Mouse (Mus musculus) hindbrain, postnatal 0 days (tissue): ENCODE measurements around the gene Gcnt3. TPM values are rescaled to one million over a fixed set of nuclear protein-coding genes. Genes with fewer than 3 reads are reported as not detected.

Experiments used
- ATAC-seq: fragments of 200-750 bp; cut with Nextera tagmentation; 2 replicates; pipeline ENCODE4 v1.8.0; 2017; ENCODE audit warnings: mild to moderate bottlenecking, moderate TSS enrichment, moderate library complexity
- DNase-seq: peaks from one replicate; pipeline ENCODE4 v3.0.0-alpha.2; 2015; ENCODE audit warnings: low spot score
- H3K27ac ChIP-seq: fragments of 300-500 bp; sonication (generic); 2 replicates; pipeline ENCODE4 v1.5.1; 2014; ENCODE audit warnings: mild to moderate bottlenecking
- H3K27me3 ChIP-seq: fragments of 300-500 bp; sonication (generic); 2 replicates; pipeline ENCODE4 v1.6.1; 2014; ENCODE audit warnings: low read length, mixed read lengths; ENCODE audit not compliant: insufficient read depth
- H3K36me3 ChIP-seq: fragments of 300-500 bp; sonication (generic); 2 replicates; pipeline ENCODE4 v1.6.1; 2014; ENCODE audit warnings: low read length, mixed read lengths; ENCODE audit not compliant: insufficient read depth
- H3K4me1 ChIP-seq: fragments of 300-500 bp; sonication (generic); 2 replicates; pipeline ENCODE4 v1.6.1; 2014; ENCODE audit warnings: antibody characterized with exemption, low read length, mixed read lengths; ENCODE audit not compliant: insufficient read depth
- H3K4me2 ChIP-seq: fragments of 300-500 bp; sonication (generic); 2 replicates; pipeline ENCODE4 v1.6.1; 2014; ENCODE audit warnings: low read depth, mild to moderate bottlenecking, low read length, moderate library complexity, mixed read lengths
- H3K4me3 ChIP-seq: fragments of 300-500 bp; sonication (generic); 2 replicates; pipeline ENCODE4 v1.5.1; 2014; ENCODE audit warnings: low read length
- H3K9ac ChIP-seq: fragments of 300-500 bp; sonication (generic); replicated peaks from 2 replicates; pipeline ENCODE4 v1.6.1; 2014; ENCODE audit warnings: mild to moderate bottlenecking, low read length, moderate library complexity, mixed read lengths
- H3K9me3 ChIP-seq: fragments of 300-500 bp; sonication (generic); 2 replicates; pipeline ENCODE4 v1.6.1; 2016; ENCODE audit warnings: low read length, mixed read lengths
- CTCF ChIP-seq: IDR thresholded peaks from 2 replicates; pipeline ENCODE4 v1.5.1; 2016; ENCODE audit warnings: antibody characterized with exemption, control low read depth, low read depth
- WGBS: fragments of 180-500 bp; shearing (Covaris S2); extraction: QIAGEN DNeasy Blood & Tissue Kit; methylation state at CpG from one replicate; pipeline ENCODE4 v1.1.7; 2014; 5-methylcytosine and 5-hydroxymethylcytosine counted together
- polyA plus RNA-seq: library from polyadenylated mRNA; unstranded; fragments of >200 nt; fragmentation: Nextera tagmentation; extraction: Ambion mirVana; gene quantifications from 2 replicates; pipeline ENCODE4 v1.2.1, GENCODE M21; 2015
- total RNA-seq: library from RNA; depleted of rRNA; stranded (reverse); fragments of >200 nt; gene quantifications from 2 replicates; pipeline ENCODE4 v1.2.3, GENCODE M21; 2014

Gcnt3 gene
- total and polyA plus RNA-seq, 2 experiments from 2014 or later = 0.03 TPM; not detected in 1

- ATAC-seq (no peak), DNase-seq (no peak)
- H3K27ac ChIP-seq = no peak overlapping the region
- no peak overlapping the region for H3K4me2 ChIP-seq
- no peak for TF ChIP-seq CTCF
- no peak overlapping the region for H3K9ac ChIP-seq
- H3K4me1 ChIP-seq = 0 out of 2 replicates have a peak, but pooled peaks cover 5% of the 10 kb centered on the region
- H3K4me3 ChIP-seq = no peak overlapping the region
- H3K9me3 ChIP-seq = no peaks in the 10 kb centered on the region
- H3K36me3 ChIP-seq = peaks cover 13% of the 10 kb centered on the region; the same call in 1 of the 2 replicates
- 80% methylated on average over 5 of the region's 5 CpGs for WGBS
- no peaks in the 10 kb centered on the region for H3K27me3 ChIP-seq
Observed at GRCm38 (mm10) chr9:69992841-69993277, 45.0 kb downstream of the Gcnt3 start.

- Histone ChIP-seq H3K9ac (peak overlapping the region; percentile 98), H3K27ac (no peak overlapping the region; the same call in 1 of the 2 replicates), H3K4me1 (0 out of 2 replicates have a peak, but pooled peaks cover 5% of the 10 kb centered on the region), H3K4me3 (peak overlapping the region; percentile 96), H3K27me3 (no peaks in the 10 kb centered on the region), H3K9me3 (no peaks in the 10 kb centered on the region), H3K36me3 (no peaks in the 10 kb centered on the region), H3K4me2 (peak overlapping the region; percentile 62)
- no peak for ATAC-seq
- DNase-seq = peak; percentile 19
- no peak; the same call in 1 of the 2 replicates for TF ChIP-seq CTCF
- WGBS = 12% methylated on average over 5 of the region's 5 CpGs
Observed at GRCm38 (mm10) chr9:69990346-69990745, 47.5 kb downstream of the Gcnt3 start.

- H3K9me3 ChIP-seq = no peaks in the 10 kb centered on the region
- peak; percentile 23; the same call in 1 of the 2 replicates for TF ChIP-seq CTCF
- peak within 1 kb of the TSS; percentile 62 for H3K4me2 ChIP-seq
- peak; percentile 96 for ATAC-seq
- H3K36me3 ChIP-seq = no peaks in the 10 kb centered on the region
- peak within 1 kb of the TSS; percentile 96 for H3K4me3 ChIP-seq
- peak; percentile 97 for DNase-seq
- H3K9ac ChIP-seq = peak within 1 kb of the TSS; percentile 98
- H3K27me3 ChIP-seq = no peaks in the 10 kb centered on the region
- 0 out of 2 replicates have a peak, but pooled peaks cover 5% of the 10 kb centered on the region for H3K4me1 ChIP-seq
- 1% methylated on average over 76 of the region's 76 CpGs for WGBS
- H3K27ac ChIP-seq = peak within 1 kb of the TSS; percentile 97
Observed at GRCm38 (mm10) chr9:69989303-69990121, 48.4 kb downstream of the Gcnt3 start, which contains the start of gene Bnip2. Bnip2 (plus strand) TSS chr9:69989466.

- no peak for TF ChIP-seq CTCF
- ATAC-seq (no peak), DNase-seq (no peak)
- Histone ChIP-seq H3K9me3 (no peaks in the 10 kb centered on the region), H3K4me1 (0 out of 2 replicates have a peak, but pooled peaks cover 5% of the 10 kb centered on the region), H3K4me2 (peak overlapping the region; percentile 62), H3K36me3 (no peaks in the 10 kb centered on the region), H3K9ac (peak overlapping the region; percentile 98), H3K27me3 (no peaks in the 10 kb centered on the region), H3K27ac (peak overlapping the region; percentile 97), H3K4me3 (peak overlapping the region; percentile 96)
- WGBS = 35% methylated on average over 16 of the region's 16 CpGs
Observed at GRCm38 (mm10) chr9:69988706-69989302, 49.1 kb downstream of the Gcnt3 start.

GRCm38 (mm10) chr9:69987579-69987978 is 50.3 kb downstream of the Gcnt3 start:
- no peak for ATAC-seq

GRCm38 (mm10) chr9:69986571-69986970 is 51.3 kb downstream of the Gcnt3 start:
- 85% methylated on average over 5 of the region's 5 CpGs for WGBS
- TF ChIP-seq CTCF = no peak
- H3K9me3 ChIP-seq = no peaks in the 10 kb centered on the region
- H3K27me3 ChIP-seq = no peaks in the 10 kb centered on the region
- no peaks in the 10 kb centered on the region for H3K36me3 ChIP-seq
- no peak overlapping the region for H3K27ac ChIP-seq
- no peak overlapping the region for H3K9ac ChIP-seq
- ATAC-seq (no peak), DNase-seq (no peak)
- H3K4me2 ChIP-seq = no peak overlapping the region
- no peak overlapping the region for H3K4me3 ChIP-seq
- H3K4me1 ChIP-seq = 0 out of 2 replicates have a peak, but pooled peaks cover 5% of the 10 kb centered on the region

More at GRCm38 (mm10) chr9:69987579-69987978, 50.3 kb downstream of the Gcnt3 start:
- Histone ChIP-seq H3K9ac (no peak overlapping the region), H3K27me3 (no peaks in the 10 kb centered on the region), H3K4me1 (0 out of 2 replicates have a peak, but pooled peaks cover 5% of the 10 kb centered on the region), H3K27ac (no peak overlapping the region), H3K9me3 (no peaks in the 10 kb centered on the region), H3K4me2 (no peak overlapping the region), H3K4me3 (no peak overlapping the region), H3K36me3 (no peaks in the 10 kb centered on the region)
- 1% methylated on average over 3 of the region's 3 CpGs for WGBS
- peak; percentile 78 for TF ChIP-seq CTCF
- peak; percentile 87 for DNase-seq
